Mouse (Mus musculus) splenic B cell, adult 2 months (primary cell): ENCODE measurements around the gene Unc5cl.

Source experiments
- DNase-seq: peaks from one replicate; pipeline ENCODE4 v3.0.0-alpha.2; 2011; ENCODE audit warnings: low read depth, low spot score
- H3K27me3 ChIP-seq: 2 replicates; pipeline ENCODE4 v1.6.1; 2012; ENCODE audit warnings: mild to moderate bottlenecking, low read length, moderate library complexity, mixed read lengths; ENCODE audit not compliant: control insufficient read depth, poor library complexity, insufficient read depth, severe bottlenecking
- H3K36me3 ChIP-seq: 2 replicates; pipeline ENCODE4 v1.6.1; 2012; ENCODE audit warnings: mild to moderate bottlenecking, low read length, moderate library complexity, mixed read lengths; ENCODE audit not compliant: control insufficient read depth, poor library complexity, insufficient read depth, severe bottlenecking

The Unc5cl gene

DNA sequence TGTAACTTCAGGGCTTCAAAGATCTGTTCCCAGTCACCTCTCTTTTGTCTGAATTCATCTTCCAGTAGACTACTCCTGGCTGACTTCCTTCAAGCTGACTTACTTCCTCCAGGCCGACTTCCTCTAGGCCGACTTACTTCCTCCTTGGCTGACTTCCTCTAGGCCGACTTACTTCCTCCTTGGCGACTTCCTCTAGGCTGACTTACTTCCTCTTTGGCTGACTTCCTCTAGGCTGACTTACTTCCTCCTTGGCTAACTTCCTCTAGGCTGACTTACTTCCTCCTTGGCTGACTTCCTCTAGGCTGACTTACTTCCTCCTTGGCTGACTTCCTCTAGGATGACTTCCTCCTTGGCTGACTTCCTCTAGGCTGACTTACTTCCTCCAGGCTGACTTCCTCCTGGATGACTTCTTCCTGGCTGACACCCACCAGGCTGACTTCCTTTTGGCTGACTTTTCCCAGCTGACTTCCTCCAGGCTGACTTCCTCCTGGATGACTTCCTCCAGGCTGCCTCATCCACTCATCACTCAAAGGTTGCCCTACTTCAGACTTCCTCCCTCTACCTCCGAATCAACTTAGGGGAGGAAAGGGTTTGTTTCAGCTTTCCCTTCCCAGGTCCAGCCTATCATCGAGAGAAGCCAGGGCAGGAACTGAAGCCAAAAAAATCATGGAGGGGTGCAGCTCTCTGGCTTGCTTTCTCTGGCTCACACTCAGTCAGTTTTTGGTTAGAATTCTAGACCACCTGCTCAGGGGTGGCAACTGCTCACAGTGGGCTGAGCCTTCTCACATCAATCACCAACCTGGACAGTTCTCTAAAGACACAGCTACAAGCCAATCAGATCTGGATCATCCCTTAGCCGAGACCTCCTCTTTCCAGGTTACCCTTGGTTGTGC, 103.4 kb downstream of the Unc5cl start:
- peak; percentile 65 for DNase-seq
- H3K36me3 ChIP-seq = no peaks in the 10 kb centered on the region; the same call in 1 of the 2 replicates
- H3K27me3 ChIP-seq = no peaks in the 10 kb centered on the region

DNA sequence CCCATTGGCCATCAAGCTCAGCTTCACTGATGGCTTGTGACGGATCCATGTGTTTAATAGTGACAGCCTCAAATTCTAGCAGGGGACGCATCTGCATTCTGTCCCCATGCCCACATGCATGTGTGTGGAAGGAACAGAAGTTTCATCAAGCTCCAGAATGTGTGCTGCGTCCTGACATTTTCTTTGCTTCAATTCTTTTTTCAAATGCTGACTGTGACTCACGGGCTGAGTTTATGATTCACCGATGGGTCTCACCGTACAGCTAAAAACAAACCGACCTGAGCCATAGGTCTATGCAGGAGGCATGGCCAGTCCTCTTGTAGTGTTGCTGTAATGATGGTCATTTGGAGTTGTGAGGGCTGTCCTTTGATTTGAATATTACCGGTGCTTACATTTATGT, 110.2 kb downstream of the Unc5cl start:
- Histone ChIP-seq H3K27me3 (no peaks in the 10 kb centered on the region), H3K36me3 (no peaks in the 10 kb centered on the region)
- no peak for DNase-seq

DNA sequence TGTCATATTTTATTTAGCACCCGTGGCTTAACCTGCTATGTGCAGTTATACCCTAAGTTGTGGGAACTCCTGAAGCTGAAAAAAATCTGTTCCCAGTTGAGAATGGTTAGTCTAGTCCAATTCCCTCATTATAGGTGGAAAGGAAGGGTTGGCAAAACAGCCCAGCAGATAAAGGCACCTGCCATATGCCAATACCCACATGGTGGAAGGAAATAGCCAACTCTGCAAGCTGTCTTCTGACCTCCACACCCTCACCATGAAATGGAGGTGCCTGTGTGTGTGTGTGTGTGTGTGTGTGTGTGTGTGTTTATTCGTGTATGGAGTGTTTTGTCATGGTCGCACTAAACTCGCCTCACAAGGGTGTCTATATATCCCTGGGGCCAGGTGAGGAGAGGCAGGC, 115.0 kb downstream of the Unc5cl start:
- no peak for DNase-seq
- no peaks in the 10 kb centered on the region for H3K36me3 ChIP-seq

DNA sequence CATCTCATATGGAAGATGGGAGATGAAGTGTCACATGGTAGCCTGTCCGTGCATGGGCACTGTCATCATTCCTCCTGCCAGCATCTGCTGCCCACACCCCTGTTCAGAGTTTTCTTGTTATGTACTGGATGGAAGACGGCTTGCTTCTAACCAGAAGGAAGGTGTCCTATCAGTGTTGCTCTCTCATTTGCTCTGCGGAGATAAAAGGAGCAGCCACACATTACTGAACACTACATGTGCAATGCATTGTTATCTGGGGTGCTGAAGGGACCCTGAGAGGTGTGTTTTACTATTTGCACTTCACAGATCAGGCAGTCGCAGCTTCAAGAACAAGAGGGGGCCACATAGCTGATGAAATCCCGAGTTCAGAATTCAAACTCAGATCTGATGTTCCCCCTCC, 126.5 kb downstream of the Unc5cl start:
- no peak for DNase-seq
- H3K27me3 ChIP-seq = no peaks in the 10 kb centered on the region
- no peaks in the 10 kb centered on the region for H3K36me3 ChIP-seq

More for the DNA sequence above, 115.0 kb downstream of the Unc5cl start:
- H3K27me3 ChIP-seq = no peaks in the 10 kb centered on the region

DNA sequence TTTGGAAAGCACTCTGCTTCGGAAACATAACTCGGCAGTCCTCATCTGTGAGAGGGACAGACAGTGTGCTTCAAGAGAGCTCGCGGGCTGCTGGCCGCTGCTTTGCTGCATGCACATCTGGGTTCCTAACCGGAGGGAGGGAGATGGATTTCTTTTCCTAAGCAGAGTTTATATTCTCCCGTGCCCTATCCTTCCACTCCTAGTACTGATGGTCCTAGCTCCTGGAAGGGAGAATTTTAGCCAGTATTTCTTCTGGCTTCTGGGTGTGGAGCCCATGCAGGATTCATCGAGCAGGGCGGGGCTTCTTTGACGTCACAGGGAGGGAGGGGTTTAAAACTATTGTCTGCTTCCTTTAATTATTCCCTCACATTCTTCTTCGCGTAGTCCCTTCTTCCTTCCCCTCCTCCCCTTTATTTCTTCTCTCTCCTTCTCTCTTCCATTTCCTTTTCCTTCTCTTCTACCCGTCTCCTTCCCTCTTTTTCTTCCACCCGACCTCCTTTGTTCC, 127.8 kb downstream of the Unc5cl start:
- no peaks in the 10 kb centered on the region for H3K36me3 ChIP-seq
- H3K27me3 ChIP-seq = no peaks in the 10 kb centered on the region
- no peak for DNase-seq

DNA sequence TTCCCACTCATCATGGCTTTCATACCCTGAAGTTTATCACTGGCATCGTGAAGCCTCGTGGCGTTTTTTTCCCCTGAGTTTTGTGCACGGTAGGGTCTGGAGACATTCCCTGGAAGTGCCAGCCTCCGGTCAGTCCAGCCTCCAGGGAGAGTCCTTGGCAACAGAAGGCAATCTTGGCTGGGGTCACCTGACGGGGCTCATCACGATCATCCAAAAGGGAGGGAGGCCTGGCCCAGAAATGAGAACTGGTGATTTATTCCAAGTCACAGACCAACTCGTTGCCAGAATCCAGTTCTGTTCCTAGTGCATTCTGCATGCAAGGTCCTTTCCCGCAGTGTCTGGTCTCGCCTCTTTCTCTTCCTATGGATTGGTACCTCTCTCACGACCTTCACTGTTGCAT, 128.7 kb downstream of the Unc5cl start:
- H3K36me3 ChIP-seq = no peaks in the 10 kb centered on the region
- no peaks in the 10 kb centered on the region for H3K27me3 ChIP-seq
- DNase-seq = no peak

DNA sequence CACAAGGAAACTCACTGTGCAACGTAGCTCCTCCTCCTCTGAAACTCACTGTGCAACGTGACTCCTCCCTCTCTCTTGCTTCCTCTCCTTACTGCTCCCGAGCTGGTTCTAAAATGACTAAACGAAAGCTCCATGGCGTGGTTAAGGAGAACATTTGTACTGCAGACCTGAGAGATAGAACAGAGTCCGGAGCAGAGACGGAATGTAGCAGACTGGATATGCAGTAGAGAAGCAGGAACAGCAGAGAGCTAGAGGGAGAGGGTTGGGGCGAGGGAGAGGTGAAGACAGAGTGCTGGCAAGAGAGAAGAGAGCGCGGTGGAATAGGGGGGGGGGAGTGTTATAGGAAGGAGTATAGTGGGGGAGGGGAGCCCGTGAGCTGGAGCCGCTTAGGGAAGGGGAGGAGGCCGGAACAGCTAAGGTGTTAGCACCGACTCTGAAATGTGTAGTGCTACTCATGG, 131.2 kb downstream of the Unc5cl start:
- H3K36me3 ChIP-seq = no peaks in the 10 kb centered on the region
- peak; percentile 27 for DNase-seq
- H3K27me3 ChIP-seq = no peaks in the 10 kb centered on the region

DNA sequence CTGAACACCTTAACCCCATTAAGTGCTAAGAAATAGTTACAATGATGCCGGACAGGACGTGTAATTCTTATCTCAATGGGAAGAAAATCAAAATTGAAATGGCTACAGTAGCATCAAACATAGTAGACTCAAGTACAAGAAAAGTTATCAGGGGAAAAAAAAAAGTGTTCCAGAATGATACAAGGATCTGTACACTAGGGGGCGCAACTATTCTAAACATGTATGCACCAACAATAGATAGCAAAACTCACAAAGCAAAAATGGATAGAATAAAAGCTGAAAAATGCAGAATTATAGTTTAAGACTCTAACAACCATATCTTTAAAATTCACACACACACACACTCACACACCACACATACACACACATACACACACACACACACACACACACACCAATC, 134.0 kb downstream of the Unc5cl start:
- Histone ChIP-seq H3K36me3 (no peaks in the 10 kb centered on the region), H3K27me3 (no peaks in the 10 kb centered on the region)
- DNase-seq = peak; percentile 44
